Mouse (Mus musculus) brain, embryonic 14.5 days (tissue): Measurements from ENCODE around the gene App.

Source experiments
- CTCF ChIP-seq: fragments of 200-500 bp; IDR thresholded peaks from 2 replicates; pipeline ENCODE4 v1.5.1; 2012; ENCODE audit warnings: inconsistent platforms, mild to moderate bottlenecking, moderate library complexity, borderline replicate concordance; ENCODE audit not compliant: insufficient read depth, insufficient read length; ENCODE audit errors: extremely low read depth
- POLR2A ChIP-seq: fragments of 200-500 bp; IDR thresholded peaks from 2 replicates; pipeline ENCODE4 v1.6.1; 2012; ENCODE audit warnings: mild to moderate bottlenecking, inconsistent platforms, borderline replicate concordance; ENCODE audit not compliant: poor library complexity, insufficient read depth, insufficient read length, severe bottlenecking; ENCODE audit errors: extremely low read depth

- TF ChIP-seq POLR2A (no peak), CTCF (no peak)
Measured at GRCm38 (mm10) chr16:85024706-85025105, 148.9 kb downstream of the App start.
